Mouse (Mus musculus): ENCODE measurements around the gene Anxa8. TPM values are rescaled to one million over a fixed set of nuclear protein-coding genes. Genes with fewer than 3 reads are reported as not detected.

The Anxa8 gene
- total RNA-seq, 2 experiments from 2014 or later, result 2.1 to 3.3 TPM

- DNase-seq, result no peak
These were observed 34.5 kb downstream of the Anxa8 start for GRCm38 (mm10) chr14:34120016-34120910.

- DNase-seq, result no peak
These were observed 35.2 kb downstream of the Anxa8 start for GRCm38 (mm10) chr14:34120923-34121351.

- no peak for DNase-seq
These were observed 35.9 kb downstream of the Anxa8 start for GRCm38 (mm10) chr14:34121691-34122090.

- DNase-seq, result no peak
These were observed 45.4 kb downstream of the Anxa8 start for GRCm38 (mm10) chr14:34131216-34131615.

GRCm38 (mm10) chr14:34135391-34135790, 49.6 kb downstream of the Anxa8 start:
- DNase-seq, result no peak

- no peak for DNase-seq
These were observed 54.2 kb downstream of the Anxa8 start for GRCm38 (mm10) chr14:34139671-34140664.

GRCm38 (mm10) chr14:34142316-34142715, 56.5 kb downstream of the Anxa8 start:
- no peak for DNase-seq

GRCm38 (mm10) chr14:34142915-34143314, 57.1 kb downstream of the Anxa8 start:
- DNase-seq, result no peak

Other genes starting within 250 kb of the Anxa8 start
- 1 to 10 TPM; 1.7 to 1.9 TPM for gene Gdf10, start 162.4 kb upstream of the Anxa8 start, total RNA-seq (2021)
- gene Gdf2, start 144.9 kb upstream of the Anxa8 start, total RNA-seq (2021), result under 1 TPM; 0.17 to 0.32 TPM
- not detected for gene Rbp3, start 132.0 kb upstream of the Anxa8 start, total RNA-seq (2021)
- gene Zfp488, start 107.2 kb upstream of the Anxa8 start, total RNA-seq (2021), result not detected
- not detected for gene Gm30083, start 70.8 kb upstream of the Anxa8 start, total RNA-seq (2021)
- under 1 TPM in 1 of 2 experiments, not detected in 1; 0.14 TPM for gene Gm5460, start 69.2 kb upstream of the Anxa8 start, total RNA-seq (2021)
- gene Antxrl, start 33.3 kb upstream of the Anxa8 start, total RNA-seq (2021), result not detected
- gene A630023A22Rik, start 16.8 kb downstream of the Anxa8 start, total RNA-seq (2021), result not detected
- gene Npy4r, start 66.5 kb downstream of the Anxa8 start, total RNA-seq (2021), result not detected
- under 1 TPM; 0.25 to 0.29 TPM for gene Gprin2, start 115.7 kb downstream of the Anxa8 start, total RNA-seq (2021)
- 1 to 10 TPM; 1.1 to 1.2 TPM for gene Syt15, start 133.6 kb downstream of the Anxa8 start, total RNA-seq (2021)
- 1 to 10 TPM; 9.0 to 9.4 TPM for gene Shld2, start 224.5 kb downstream of the Anxa8 start, total RNA-seq (2021)
- gene Glud1, start 224.7 kb downstream of the Anxa8 start, total RNA-seq (2021), result 100 to 1,000 TPM; 121 to 129 TPM